Mouse (Mus musculus) stomach, embryonic 16.5 days (tissue): Measurements from ENCODE around the gene Skp1a. TPM values are rescaled to one million over a fixed set of nuclear protein-coding genes. Genes with fewer than 3 reads are reported as not detected.
A peak's percentile ranks its signal among the peaks of the same experiment; 100 is the strongest.

Experiments
- ATAC-seq: fragments of 200-750 bp; cut with Nextera tagmentation; 2 replicates; pipeline ENCODE4 v1.8.0; 2017; ENCODE audit warnings: moderate number of reproducible peaks, moderate TSS enrichment; ENCODE audit not compliant: insufficient read depth, low FRiP score
- H3K27ac ChIP-seq: fragments of 300-500 bp; sonication (generic); 2 replicates; pipeline ENCODE4 v1.5.1; 2014; ENCODE audit warnings: low read length
- H3K27me3 ChIP-seq: fragments of 300-500 bp; sonication (generic); 2 replicates; pipeline ENCODE4 v1.6.1; 2014; ENCODE audit warnings: low read length, control low read depth, mixed read lengths; ENCODE audit not compliant: control insufficient read depth, insufficient read depth
- H3K36me3 ChIP-seq: fragments of 300-500 bp; sonication (generic); 2 replicates; pipeline ENCODE4 v1.6.1; 2014; ENCODE audit warnings: low read length; ENCODE audit not compliant: control insufficient read depth, insufficient read depth
- H3K4me1 ChIP-seq: fragments of 300-500 bp; sonication (generic); 2 replicates; pipeline ENCODE4 v1.6.1; 2014; ENCODE audit warnings: low read length, control low read depth, mixed read lengths; ENCODE audit not compliant: control insufficient read depth, insufficient read depth
- H3K4me2 ChIP-seq: fragments of 300-500 bp; sonication (generic); 2 replicates; pipeline ENCODE4 v1.6.1; 2014; ENCODE audit warnings: low read depth, low read length, mixed read lengths
- H3K4me3 ChIP-seq: fragments of 300-500 bp; sonication (generic); replicated peaks from 2 replicates; pipeline ENCODE4 v1.5.1; 2014; ENCODE audit warnings: mild to moderate bottlenecking, low read length
- H3K9ac ChIP-seq: fragments of 300-500 bp; sonication (generic); 2 replicates; pipeline ENCODE4 v1.6.1; 2014; ENCODE audit warnings: low read length
- H3K9me3 ChIP-seq: fragments of 300-500 bp; sonication (generic); replicated peaks from 2 replicates; pipeline ENCODE4 v1.6.1; 2016; ENCODE audit warnings: low read length, control low read depth; ENCODE audit not compliant: control insufficient read depth
- WGBS: fragments of 180-500 bp; shearing (Covaris S2); extraction: QIAGEN DNeasy Blood & Tissue Kit; methylation state at CpG from one replicate; pipeline ENCODE4 v1.1.7; 2014; 5-methylcytosine and 5-hydroxymethylcytosine counted together
- polyA plus RNA-seq: library from polyadenylated mRNA; unstranded; fragments of >200 nt; fragmentation: Nextera tagmentation; extraction: Ambion mirVana; gene quantifications from 2 replicates; pipeline ENCODE4 v1.2.1, GENCODE M21; 2015

Gene Skp1a
- polyA plus RNA-seq, 1 experiment from 2014 or later = 650 TPM

GRCm38 (mm10) chr11:52249452-52249851 is 17.7 kb downstream of the Skp1a start:
- Histone ChIP-seq H3K36me3 (no peaks in the 10 kb centered on the region), H3K4me1 (0 out of 2 replicates have a peak, but pooled peaks cover 12% of the 10 kb centered on the region), H3K27ac (no peak overlapping the region), H3K27me3 (no peaks in the 10 kb centered on the region), H3K4me3 (no peak overlapping the region), H3K4me2 (no peak overlapping the region), H3K9me3 (no peaks in the 10 kb centered on the region), H3K9ac (no peak overlapping the region)
- ATAC-seq = no peak
- 91% methylated on average over 2 of the region's 2 CpGs for WGBS

DNA sequence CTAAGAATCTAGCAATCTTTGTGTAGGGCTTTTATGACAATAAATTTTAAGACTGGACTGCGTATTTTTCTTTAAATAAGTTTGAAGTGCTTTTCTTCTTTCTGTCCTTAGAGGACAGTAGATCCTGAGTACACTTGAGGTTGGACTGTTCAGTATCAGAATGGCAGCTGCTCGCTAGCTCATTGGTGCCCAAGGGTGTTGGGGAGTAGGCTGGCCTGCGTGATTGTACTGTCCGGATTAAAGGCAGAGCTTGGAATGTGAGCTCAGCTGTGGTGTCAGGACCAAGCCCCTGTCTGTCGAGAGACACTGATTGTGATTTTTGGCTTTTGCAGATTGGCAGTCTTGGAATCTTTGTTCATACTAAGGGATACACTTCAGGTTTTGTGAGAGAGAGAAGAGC is 20.0 kb downstream of the Skp1a start:
- H3K9me3 ChIP-seq = no peaks in the 10 kb centered on the region
- H3K27ac ChIP-seq = no peak overlapping the region
- ATAC-seq = no peak
- no peaks in the 10 kb centered on the region for H3K36me3 ChIP-seq
- H3K27me3 ChIP-seq = no peaks in the 10 kb centered on the region
- no peak overlapping the region for H3K4me3 ChIP-seq
- H3K4me1 ChIP-seq = 0 out of 2 replicates have a peak, but pooled peaks cover 12% of the 10 kb centered on the region
- H3K9ac ChIP-seq = no peak overlapping the region
- WGBS = 70% methylated on average over 5 of the region's 5 CpGs
- no peak overlapping the region for H3K4me2 ChIP-seq

DNA sequence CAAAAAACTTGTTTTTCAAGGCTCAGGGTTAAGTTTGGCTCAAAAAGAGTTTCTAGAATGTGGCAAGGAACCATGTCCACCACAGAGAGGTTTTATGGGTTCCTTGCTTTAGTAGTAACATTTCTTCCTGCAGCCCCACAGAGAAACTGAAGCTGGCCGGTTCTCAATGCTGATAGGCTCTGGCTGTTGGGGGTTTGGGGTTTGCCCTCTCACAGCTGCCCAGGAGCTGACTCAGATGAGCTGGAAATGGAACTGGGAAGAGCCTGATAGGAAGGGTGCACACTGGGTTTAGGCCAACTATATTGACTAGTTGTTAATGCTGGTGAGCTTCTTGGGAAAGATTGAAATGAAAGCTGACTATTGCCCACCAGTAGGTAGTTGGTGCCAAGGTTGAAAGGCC is 20.9 kb downstream of the Skp1a start:
- no peak overlapping the region for H3K9ac ChIP-seq

DNA sequence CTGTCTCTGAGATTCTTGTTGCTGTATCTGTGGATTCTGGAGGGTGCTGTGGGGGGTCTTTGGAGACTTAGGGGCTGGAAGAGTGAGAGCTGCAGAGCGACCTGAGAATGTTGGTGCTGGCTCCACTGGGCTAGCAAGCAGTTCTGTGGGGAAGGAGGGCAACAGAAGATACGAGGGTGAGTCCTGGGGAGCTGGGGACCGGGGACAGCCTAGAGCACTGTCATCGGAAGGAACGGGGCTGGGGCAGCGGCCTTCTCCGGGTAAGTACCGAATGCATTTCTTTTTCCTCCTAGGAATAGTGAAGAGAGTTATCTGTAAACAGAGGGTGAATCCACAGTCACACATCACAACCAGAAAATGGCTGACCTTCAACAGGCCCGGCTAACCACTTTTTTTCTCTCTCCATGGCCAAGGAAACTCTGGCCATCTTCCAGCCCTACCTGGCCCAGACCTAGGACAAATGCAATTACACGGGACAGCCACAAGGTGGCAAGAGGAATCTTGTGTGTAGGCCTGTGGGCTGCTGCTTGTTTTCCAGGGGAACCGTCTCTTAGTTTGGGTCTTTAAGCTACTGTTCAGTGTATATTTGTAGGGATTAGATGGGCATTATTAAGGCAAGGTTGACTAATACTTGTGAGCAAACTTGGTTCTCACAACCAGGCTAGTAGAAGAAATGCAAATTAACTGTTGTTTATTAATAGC is 22.0 kb downstream of the Skp1a start:
- Histone ChIP-seq H3K27ac (peak overlapping the region; percentile 68), H3K9me3 (no peaks in the 10 kb centered on the region), H3K4me1 (0 out of 2 replicates have a peak, but pooled peaks cover 12% of the 10 kb centered on the region), H3K9ac (no peak overlapping the region), H3K4me2 (no peak overlapping the region), H3K27me3 (no peaks in the 10 kb centered on the region), H3K36me3 (no peaks in the 10 kb centered on the region), H3K4me3 (no peak overlapping the region)
- 63% methylated on average over 11 of the region's 11 CpGs for WGBS
- peak; percentile 69; the same call in 1 of the 2 replicates for ATAC-seq

More for the DNA sequence above, 20.9 kb downstream of the Skp1a start:
- no peaks in the 10 kb centered on the region for H3K9me3 ChIP-seq
- H3K27me3 ChIP-seq = no peaks in the 10 kb centered on the region
- WGBS = 32% methylated on average over 1 of the region's 1 CpGs
- 0 out of 2 replicates have a peak, but pooled peaks cover 12% of the 10 kb centered on the region for H3K4me1 ChIP-seq
- no peak overlapping the region for H3K4me2 ChIP-seq
- H3K27ac ChIP-seq = peak overlapping the region; percentile 68
- H3K36me3 ChIP-seq = no peaks in the 10 kb centered on the region
- no peak overlapping the region for H3K4me3 ChIP-seq
- ATAC-seq = no peak

GRCm38 (mm10) chr11:52255077-52255476 is 23.3 kb downstream of the Skp1a start:
- 85% methylated on average over 8 of the region's 8 CpGs for WGBS
- H3K27ac ChIP-seq = no peak overlapping the region
- no peaks in the 10 kb centered on the region for H3K9me3 ChIP-seq
- ATAC-seq = no peak
- no peak overlapping the region for H3K4me3 ChIP-seq
- H3K4me1 ChIP-seq = 0 out of 2 replicates have a peak, but pooled peaks cover 12% of the 10 kb centered on the region
- H3K4me2 ChIP-seq = no peak overlapping the region
- no peaks in the 10 kb centered on the region for H3K36me3 ChIP-seq
- no peaks in the 10 kb centered on the region for H3K27me3 ChIP-seq
- no peak overlapping the region for H3K9ac ChIP-seq

GRCm38 (mm10) chr11:52257376-52257775 is 25.6 kb downstream of the Skp1a start:
- Histone ChIP-seq H3K27ac (no peak overlapping the region), H3K4me2 (no peak overlapping the region), H3K9ac (no peak overlapping the region), H3K4me3 (no peak overlapping the region), H3K27me3 (no peaks in the 10 kb centered on the region), H3K4me1 (0 out of 2 replicates have a peak, but pooled peaks cover 12% of the 10 kb centered on the region), H3K9me3 (no peaks in the 10 kb centered on the region), H3K36me3 (no peaks in the 10 kb centered on the region)
- 80% methylated on average over 3 of the region's 3 CpGs for WGBS
- ATAC-seq = no peak

DNA sequence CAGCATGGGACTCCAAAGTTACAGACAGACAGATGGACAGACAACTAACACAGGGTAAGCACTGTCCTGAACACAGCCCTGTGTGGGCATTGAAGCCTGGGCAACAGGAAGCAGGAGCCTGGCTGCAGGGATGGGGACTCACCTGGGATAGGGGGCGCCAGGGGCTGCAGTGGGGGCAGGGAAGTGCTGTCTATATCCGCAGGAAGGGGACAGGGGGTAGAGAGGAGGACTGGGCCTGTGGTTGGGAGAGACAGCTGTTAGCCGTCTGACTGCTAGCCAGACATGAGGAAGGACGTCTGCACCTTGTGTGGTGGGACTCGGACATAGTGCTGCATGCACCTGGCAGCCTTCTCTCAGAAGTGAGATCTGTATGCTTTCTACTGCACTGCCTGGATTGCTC is 26.9 kb downstream of the Skp1a start:
- 52% methylated on average over 5 of the region's 5 CpGs for WGBS
- H3K4me1 ChIP-seq = 0 out of 2 replicates have a peak, but pooled peaks cover 2% of the 10 kb centered on the region
- no peak overlapping the region for H3K27ac ChIP-seq
- H3K9ac ChIP-seq = no peak overlapping the region
- no peak overlapping the region for H3K4me2 ChIP-seq
- no peak overlapping the region for H3K4me3 ChIP-seq
- H3K27me3 ChIP-seq = no peaks in the 10 kb centered on the region
- no peaks in the 10 kb centered on the region for H3K36me3 ChIP-seq
- ATAC-seq = no peak
- no peaks in the 10 kb centered on the region for H3K9me3 ChIP-seq

DNA sequence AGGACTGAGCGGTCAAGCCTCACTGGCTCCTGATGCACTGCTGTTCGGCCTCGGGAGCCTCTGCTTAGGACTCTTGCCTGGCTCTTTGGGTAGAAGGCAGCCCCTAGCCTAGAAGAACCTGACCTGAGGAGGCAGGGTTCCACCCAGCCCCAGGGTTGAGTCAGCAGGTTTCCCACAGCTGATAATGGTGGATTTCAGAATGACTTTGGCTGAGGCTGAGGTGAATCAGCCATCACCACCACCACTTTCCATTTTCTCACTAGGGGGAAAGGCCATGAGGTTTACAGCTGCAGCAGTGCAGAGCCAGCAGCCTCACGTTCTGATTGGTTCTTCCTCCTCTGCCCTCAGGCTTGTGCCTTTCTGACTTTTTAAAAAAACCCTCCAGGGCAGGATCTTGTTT is 29.1 kb downstream of the Skp1a start:
- H3K9me3 ChIP-seq = no peaks in the 10 kb centered on the region
- no peaks in the 10 kb centered on the region for H3K36me3 ChIP-seq
- 0 out of 2 replicates have a peak, but pooled peaks cover 4% of the 10 kb centered on the region for H3K4me1 ChIP-seq
- no peak overlapping the region for H3K4me2 ChIP-seq
- no peak for ATAC-seq
- no peak overlapping the region for H3K9ac ChIP-seq
- H3K27me3 ChIP-seq = no peaks in the 10 kb centered on the region
- H3K27ac ChIP-seq = no peak overlapping the region
- WGBS = 75% methylated on average over 4 of the region's 4 CpGs
- H3K4me3 ChIP-seq = no peak overlapping the region

DNA sequence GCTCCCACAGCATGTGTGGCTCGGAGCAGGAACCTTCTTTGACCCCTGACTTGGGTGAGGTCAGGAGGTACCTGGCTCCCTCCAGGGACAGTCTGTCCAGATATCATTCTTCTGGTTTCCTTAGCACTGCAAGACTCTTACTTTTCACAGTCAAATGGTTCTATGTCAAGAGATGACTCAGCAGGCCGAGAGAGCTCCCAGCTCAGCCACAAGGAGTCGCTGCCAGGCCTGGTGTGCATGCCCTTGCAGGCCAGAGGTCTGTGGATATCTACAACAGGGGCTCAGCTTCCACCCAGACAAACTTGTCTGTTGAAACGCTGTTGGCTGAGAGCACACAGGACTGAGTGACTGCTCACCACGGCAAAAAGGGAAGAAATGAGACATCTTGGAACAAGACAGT is 30.1 kb downstream of the Skp1a start:
- Histone ChIP-seq H3K27me3 (no peaks in the 10 kb centered on the region), H3K9me3 (no peaks in the 10 kb centered on the region), H3K4me2 (no peak overlapping the region), H3K9ac (no peak overlapping the region), H3K4me1 (0 out of 2 replicates have a peak, but pooled peaks cover 5% of the 10 kb centered on the region), H3K4me3 (no peak overlapping the region), H3K27ac (no peak overlapping the region), H3K36me3 (no peaks in the 10 kb centered on the region)
- ATAC-seq = no peak; the same call in 1 of the 2 replicates
- 48% methylated on average over 5 of the region's 5 CpGs for WGBS
